Mouse (Mus musculus): ENCODE results near the gene U2af1l4.

U2af1l4 gene

DNA sequence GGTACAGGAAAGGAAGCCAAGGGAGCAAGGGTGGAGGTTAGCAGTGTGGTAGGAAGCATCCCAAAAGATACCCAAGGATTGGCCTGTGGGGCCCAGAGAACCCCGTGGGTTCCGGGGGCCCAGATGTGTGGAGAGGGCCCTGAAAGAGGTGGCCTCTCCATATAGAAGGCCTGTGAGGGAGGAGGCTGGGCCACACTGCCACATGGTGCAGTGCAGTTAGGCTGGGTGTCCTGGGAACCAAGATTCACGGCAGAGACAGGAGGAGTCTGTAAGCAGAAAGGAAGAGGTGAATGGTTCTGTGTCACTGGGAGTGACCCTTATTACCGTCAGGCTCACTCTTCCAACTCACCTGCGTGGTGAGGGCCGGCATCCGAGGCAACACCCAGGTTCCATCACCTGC, 22.5 kb upstream of the U2af1l4 start:
- H3K27me3 ChIP-seq (ENCODE audit: control insufficient read depth, insufficient read depth, low read length, poor library complexity, severe bottlenecking): no peaks in the 10 kb centered on the region
- no peak for DNase-seq (ENCODE audit: low read depth, low spot score)

DNA sequence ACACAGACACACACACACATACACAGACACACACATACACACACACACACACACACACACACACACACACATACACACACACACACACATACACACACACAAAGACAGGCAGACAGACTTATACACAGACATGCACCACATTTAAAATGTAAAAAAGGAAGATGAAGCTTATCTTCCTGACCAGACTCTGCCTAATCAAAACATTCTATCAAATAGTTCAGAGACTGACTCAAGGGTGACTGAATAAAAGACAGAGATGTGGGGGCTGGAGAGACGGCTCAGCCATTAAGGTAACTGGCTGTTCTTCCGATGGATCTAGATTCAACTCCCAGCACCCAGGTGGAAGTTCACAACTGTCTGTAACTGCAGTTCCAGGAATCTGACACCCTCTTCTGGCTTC, 18.8 kb upstream of the U2af1l4 start:
- Histone ChIP-seq H3K27me3 (ENCODE audit: control insufficient read depth, insufficient read depth, low read length, poor library complexity, severe bottlenecking) (no peaks in the 10 kb centered on the region), H3K36me3 (ENCODE audit: control insufficient read depth, insufficient read depth, low read length, poor library complexity, severe bottlenecking) (no peaks in the 10 kb centered on the region; the same call in 1 of the 2 replicates)
- no peak for DNase-seq (ENCODE audit: low read depth, low spot score)

More for the DNA sequence above, 22.5 kb upstream of the U2af1l4 start:
- no peaks in the 10 kb centered on the region; the same call in 1 of the 2 replicates for H3K36me3 ChIP-seq (ENCODE audit: control insufficient read depth, insufficient read depth, low read length, poor library complexity, severe bottlenecking)

DNA sequence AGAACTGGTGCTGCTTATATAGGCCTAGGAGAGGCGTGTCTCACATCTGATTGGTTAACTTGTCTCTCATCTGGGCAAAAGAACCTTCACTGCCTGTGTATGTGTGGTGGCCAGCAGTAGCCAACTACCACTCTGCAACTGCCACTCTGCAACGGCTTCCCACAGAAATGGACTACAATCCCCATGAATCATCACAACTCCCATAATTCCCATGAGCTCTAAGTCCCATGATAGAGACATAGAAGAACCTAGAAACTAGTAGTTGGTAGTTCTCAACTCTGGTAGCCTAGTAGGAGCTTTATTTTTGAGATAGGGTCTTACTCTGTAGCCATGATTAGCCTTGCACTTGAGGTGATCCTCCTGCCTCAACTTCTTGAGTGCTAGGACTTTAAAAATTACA, 13.2 kb upstream of the U2af1l4 start:
- no peak for DNase-seq (ENCODE audit: low read depth, low spot score)
- Histone ChIP-seq H3K36me3 (ENCODE audit: control insufficient read depth, insufficient read depth, low read length, poor library complexity, severe bottlenecking) (no peaks in the 10 kb centered on the region), H3K27me3 (ENCODE audit: control insufficient read depth, insufficient read depth, low read length, poor library complexity, severe bottlenecking) (no peaks in the 10 kb centered on the region)

DNA sequence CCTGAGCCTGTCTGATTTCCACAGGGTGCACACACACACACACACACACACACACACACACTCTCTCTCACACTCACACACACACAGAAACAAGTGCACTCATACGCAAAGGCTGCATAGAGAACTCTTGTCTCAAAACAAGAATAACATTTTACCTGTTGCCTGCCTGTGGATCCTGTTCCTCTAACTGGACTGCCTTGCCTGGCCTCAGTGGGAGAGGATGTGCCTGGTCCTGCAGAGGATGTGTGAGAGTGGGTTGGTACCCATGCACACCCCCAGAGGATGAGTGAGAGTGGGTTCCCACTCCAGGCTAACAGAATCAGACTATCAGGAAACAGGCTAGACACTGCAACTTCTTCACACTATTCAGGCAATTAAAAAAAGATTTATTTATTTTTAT, 12.5 kb upstream of the U2af1l4 start:
- Histone ChIP-seq H3K27me3 (ENCODE audit: control insufficient read depth, insufficient read depth, low read length, poor library complexity, severe bottlenecking) (no peaks in the 10 kb centered on the region), H3K36me3 (ENCODE audit: control insufficient read depth, insufficient read depth, low read length, poor library complexity, severe bottlenecking) (peaks cover 1% of the 10 kb centered on the region; the same call in 1 of the 2 replicates)
- no peak for DNase-seq (ENCODE audit: low read depth, low spot score)

DNA sequence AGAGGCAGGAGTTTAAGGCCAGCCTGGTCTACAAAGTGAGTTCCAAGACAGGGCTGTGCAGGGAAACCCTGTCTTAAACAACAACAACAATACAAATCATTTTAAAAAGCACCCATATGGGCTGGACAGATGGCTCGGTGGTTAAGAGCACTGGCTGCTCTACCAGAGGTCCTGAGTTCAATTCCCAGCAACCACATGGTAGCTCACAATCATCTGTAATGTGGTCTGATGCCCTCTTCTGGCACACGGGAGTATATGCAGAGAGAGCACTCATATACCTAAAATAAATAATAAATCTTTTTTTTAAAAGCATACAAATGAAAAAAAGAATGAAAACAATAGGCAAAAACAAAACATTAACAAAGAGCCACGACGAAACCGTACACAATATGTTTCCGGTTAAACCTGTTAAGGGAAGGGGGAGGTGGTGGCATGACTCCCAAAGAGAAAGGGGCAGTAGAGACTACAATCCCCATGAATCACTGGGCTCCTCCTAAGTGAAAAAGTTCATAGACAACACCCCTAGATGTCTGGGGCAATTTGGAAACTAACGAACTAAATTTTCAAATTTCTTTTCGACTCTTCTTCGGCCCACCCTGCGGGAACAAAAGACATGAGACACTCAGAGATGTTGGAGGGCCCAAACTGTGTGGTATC, 11.5 kb upstream of the U2af1l4 start:
- no peaks in the 10 kb centered on the region for H3K27me3 ChIP-seq (ENCODE audit: control insufficient read depth, insufficient read depth, low read length, poor library complexity, severe bottlenecking)
- peaks cover 7% of the 10 kb centered on the region; the same call in 1 of the 2 replicates for H3K36me3 ChIP-seq (ENCODE audit: control insufficient read depth, insufficient read depth, low read length, poor library complexity, severe bottlenecking)
- DNase-seq (ENCODE audit: low read depth, low spot score): peak; percentile 86

DNA sequence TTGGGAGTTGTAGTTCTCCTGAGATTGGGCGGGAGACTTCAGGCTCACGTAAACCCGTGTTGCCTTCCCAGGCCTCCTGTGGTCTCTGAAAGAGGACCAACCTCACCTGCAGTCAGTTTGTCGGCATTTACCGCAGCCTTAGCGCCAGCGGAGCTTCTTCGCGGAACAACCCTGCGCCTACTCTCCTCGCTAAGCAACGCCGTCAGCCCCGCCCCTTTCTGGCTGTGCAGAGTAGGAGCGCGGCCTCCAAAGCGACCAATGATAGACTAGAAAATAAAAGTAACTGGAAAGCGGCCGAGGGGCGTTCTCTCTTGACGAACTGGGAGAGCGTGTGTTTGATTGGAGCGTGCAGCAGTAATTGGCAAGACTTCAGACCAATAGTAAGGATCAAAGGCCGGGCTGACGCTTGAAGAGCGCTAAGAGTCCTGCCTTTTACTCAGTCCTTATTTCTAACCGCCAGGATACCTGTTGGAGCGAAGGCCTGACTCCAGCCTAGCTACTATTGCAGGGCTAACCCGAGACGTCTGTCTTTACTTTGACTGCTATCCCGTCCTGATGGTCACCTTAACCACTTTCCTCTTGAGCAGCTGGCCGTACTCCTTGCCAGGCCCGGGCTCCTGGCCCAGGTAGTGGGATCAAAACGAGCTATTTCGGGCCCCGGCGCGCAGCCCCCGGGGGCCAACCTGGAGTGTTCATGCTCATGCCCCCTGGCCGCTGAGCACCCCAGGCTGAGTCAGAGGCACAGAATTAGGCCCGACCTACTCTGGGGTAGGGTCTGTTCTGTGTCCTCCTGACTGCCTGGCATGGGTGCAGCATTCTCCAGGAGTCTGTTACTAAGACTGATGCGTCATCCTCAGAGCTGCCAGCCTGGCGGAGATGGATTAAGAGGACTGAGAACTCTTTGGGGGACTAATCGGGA, 10.7 kb upstream of the U2af1l4 start, which contains the start of the genes Hspb6 and Proser3:
Gene Hspb6 (plus strand): TSS at position 77 of the 919 bp plus-strand sequence.
Gene Proser3 (minus strand): TSS at position 198 of the 919 bp plus-strand sequence.
- H3K36me3 ChIP-seq (ENCODE audit: control insufficient read depth, insufficient read depth, low read length, poor library complexity, severe bottlenecking): peaks cover 8% of the 10 kb centered on the region; the same call in 1 of the 2 replicates
- H3K27me3 ChIP-seq (ENCODE audit: control insufficient read depth, insufficient read depth, low read length, poor library complexity, severe bottlenecking): no peaks in the 10 kb centered on the region
- peak; percentile 97 for DNase-seq (ENCODE audit: low read depth, low spot score)

DNA sequence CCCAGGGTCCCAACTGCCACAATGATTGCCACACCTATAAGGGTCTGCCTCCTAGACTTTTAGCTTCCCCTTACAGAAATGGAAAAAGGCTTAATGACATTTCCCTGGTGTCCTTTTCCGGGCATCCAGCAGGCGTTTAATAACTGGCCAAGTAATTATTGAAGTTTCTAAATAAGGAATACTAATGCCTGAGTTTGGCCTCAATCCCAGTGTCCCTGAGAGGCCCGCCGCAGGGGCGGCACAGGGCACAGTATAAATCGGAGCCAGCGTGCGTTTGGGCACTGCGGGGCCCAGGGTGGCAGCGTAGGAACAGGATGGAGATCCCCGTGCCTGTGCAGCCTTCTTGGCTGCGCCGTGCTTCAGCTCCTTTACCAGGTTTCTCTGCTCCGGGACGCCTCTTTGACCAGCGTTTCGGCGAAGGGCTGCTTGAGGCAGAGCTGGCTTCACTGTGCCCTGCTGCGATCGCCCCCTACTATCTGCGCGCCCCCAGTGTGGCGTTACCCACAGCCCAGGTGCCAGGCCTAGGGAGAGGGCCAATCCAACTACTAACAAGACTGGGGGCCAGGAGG, 10.0 kb upstream of the U2af1l4 start:
- no peak for DNase-seq (ENCODE audit: low read depth, low spot score)
- Histone ChIP-seq H3K36me3 (ENCODE audit: control insufficient read depth, insufficient read depth, low read length, poor library complexity, severe bottlenecking) (peaks cover 8% of the 10 kb centered on the region; the same call in 1 of the 2 replicates), H3K27me3 (ENCODE audit: control insufficient read depth, insufficient read depth, low read length, poor library complexity, severe bottlenecking) (no peaks in the 10 kb centered on the region)

DNA sequence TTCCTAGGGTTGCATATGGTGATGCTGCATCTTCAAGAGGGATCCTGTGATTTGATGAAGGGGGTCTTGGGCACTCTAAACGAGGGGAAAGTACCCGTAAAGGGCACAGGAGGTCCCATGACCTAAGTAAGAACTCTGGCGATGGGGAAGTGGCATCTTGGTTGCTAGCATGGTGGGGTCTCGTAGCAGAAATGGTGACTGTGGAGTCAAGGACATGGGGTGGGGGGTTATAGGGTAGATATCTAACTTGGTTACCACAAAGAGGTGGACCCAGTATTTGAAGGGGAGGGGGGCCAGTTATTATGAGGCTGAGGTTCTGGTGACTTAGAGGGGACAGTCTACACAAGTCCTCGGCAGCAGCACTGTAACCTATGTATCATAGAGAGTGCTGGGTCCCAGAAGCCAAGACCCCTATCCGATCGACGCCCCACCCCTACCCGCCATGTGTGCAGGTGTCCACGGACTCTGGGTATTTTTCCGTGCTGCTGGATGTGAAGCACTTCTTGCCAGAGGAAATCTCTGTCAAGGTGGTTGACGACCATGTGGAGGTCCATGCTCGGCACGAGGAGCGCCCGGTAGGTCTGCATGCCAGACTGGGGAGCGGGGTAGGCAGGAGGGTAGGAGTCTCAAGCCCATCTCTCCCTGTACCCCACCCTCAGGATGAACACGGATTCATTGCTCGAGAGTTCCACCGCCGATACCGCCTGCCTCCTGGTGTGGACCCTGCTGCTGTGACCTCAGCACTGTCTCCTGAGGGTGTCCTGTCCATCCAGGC, 9.1 kb upstream of the U2af1l4 start:
- Histone ChIP-seq H3K27me3 (ENCODE audit: control insufficient read depth, insufficient read depth, low read length, poor library complexity, severe bottlenecking) (no peaks in the 10 kb centered on the region), H3K36me3 (ENCODE audit: control insufficient read depth, insufficient read depth, low read length, poor library complexity, severe bottlenecking) (peaks cover 8% of the 10 kb centered on the region; the same call in 1 of the 2 replicates)
- DNase-seq (ENCODE audit: low read depth, low spot score): no peak

DNA sequence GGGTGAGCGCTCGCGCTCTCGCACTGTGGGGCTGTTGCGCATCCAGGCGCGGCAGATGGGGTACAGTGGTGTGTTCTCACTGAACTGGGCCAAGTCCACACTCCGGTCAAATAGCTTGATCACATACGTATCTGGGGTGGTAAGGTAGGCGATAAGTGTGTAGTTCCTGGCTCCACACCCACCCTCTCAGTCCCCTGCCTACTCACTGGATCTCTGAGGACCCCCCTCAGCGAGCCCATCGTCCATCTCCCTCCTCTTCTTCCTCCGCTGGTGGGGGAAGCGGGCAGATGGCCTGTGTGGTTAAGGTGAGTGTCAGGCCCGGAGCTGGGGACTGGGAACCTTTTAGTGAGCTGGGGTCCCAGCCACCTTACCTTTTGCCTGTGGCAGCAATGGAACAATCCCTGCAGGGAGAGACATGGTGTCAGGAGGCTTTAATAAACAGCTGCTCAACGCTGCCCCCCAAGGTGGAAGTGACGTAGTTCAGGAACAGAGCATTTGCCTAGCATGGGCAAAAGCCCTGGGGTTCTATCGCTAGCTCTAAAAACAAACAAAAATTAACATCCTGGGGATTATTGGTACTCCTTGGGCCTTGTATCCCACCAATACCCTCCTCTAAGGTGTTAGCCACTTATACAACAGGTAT, 6.1 kb upstream of the U2af1l4 start:
- no peaks in the 10 kb centered on the region for H3K27me3 ChIP-seq (ENCODE audit: control insufficient read depth, insufficient read depth, low read length, poor library complexity, severe bottlenecking)
- H3K36me3 ChIP-seq (ENCODE audit: control insufficient read depth, insufficient read depth, low read length, poor library complexity, severe bottlenecking): peaks cover 10% of the 10 kb centered on the region; the same call in 1 of the 2 replicates
- peak; percentile 54 for DNase-seq (ENCODE audit: low read depth, low spot score)

DNA sequence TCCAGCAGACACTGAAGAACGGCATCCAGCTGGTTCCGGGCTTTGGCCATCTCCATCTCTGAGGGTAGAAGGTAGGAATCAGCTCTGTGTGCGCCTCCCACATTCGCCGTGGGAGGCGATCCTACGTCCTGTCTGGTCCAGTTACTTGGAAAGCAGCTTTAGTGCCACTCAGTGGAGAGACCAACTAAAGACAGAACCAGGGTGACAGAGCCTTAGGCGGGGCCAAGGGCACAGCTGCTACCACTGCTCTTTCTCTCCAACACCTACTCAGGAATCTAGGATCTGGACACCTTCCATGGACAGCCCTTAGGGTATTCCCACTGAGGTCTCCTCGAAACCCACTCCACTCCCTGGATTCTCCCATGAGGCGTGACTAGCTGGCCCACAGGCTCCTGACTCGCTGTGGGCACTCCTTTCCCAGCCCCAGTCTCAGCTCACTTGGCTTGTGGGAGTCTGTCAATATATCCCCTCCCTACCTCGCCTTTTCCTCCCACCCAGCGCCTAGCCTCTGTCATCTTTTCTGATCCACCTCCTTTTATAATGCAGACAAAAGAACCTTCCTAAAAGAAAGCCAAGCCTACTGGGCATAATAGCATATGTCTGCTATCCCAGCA, 5.1 kb upstream of the U2af1l4 start:
- no peak for DNase-seq (ENCODE audit: low read depth, low spot score)
- Histone ChIP-seq H3K27me3 (ENCODE audit: control insufficient read depth, insufficient read depth, low read length, poor library complexity, severe bottlenecking) (no peaks in the 10 kb centered on the region), H3K36me3 (ENCODE audit: control insufficient read depth, insufficient read depth, low read length, poor library complexity, severe bottlenecking) (peaks cover 10% of the 10 kb centered on the region; the same call in 1 of the 2 replicates)

DNA sequence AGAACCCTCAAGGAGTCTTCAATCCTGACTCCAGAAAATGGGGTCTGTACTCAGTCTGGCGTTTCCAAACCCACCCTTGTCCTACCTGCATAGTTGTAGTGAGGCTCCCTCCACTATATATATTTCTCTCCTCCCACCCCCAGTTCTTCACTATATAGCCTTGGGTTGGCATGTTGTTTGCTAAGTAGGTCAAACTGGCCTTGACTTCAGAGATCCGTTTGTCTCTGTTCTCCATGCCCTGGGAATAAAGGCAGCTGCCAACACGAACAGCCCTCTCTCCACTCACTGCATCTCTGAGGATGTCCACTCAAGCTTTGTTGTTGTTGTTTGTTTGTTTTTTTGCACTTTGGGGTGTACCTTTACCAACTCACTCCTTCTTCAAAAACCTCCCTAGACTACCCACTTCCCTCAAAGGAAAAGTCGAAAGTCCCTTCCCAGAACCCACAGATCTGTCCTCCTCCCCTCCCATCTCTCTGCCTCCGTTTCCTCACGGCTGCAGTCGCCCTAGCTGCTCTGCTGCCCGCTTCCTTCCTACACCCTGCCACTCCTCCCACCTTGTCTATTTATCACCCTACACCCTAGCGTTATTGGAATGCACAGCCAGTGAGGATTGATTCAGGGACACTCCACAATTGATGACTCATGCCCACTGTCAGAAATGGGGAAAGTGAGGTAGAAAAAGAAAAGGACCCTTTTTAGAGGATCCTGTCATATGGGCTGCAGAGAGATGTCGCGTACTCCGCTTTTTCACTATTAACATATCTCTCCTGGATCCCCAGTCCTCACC, 4.3 kb upstream of the U2af1l4 start:
- H3K27me3 ChIP-seq (ENCODE audit: control insufficient read depth, insufficient read depth, low read length, poor library complexity, severe bottlenecking): no peaks in the 10 kb centered on the region
- H3K36me3 ChIP-seq (ENCODE audit: control insufficient read depth, insufficient read depth, low read length, poor library complexity, severe bottlenecking): peaks cover 10% of the 10 kb centered on the region; the same call in 1 of the 2 replicates
- no peak for DNase-seq (ENCODE audit: low read depth, low spot score)

DNA sequence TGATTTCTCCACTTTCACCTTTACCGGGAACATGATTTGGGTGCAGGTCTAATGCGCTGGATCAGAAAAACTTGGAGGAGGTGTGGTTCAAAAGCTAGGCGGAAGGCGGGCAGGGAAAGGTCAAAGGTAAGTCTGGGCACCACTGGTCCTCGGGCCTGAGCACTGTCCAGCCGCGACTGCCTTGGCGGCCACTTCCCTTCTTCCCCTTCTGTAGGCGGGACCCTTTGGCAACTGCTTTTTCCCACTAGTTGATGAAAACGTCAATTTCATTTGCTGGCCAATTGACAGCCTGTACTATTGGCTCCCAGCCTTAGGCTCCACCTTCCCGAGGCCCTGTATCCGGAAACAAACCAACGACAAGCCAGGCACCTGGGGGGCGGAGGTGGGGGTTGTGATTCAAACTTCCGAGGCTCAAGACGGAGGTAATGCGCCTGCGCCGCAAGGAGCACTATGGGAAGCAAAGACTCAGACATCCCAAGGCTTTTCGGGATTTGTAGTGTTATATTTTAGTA, 3.6 kb upstream of the U2af1l4 start, which contains the start of gene Lin37:
Gene Lin37 (minus strand): TSS at position 396 of the 512 bp plus-strand sequence.
- peaks cover 10% of the 10 kb centered on the region for H3K36me3 ChIP-seq (ENCODE audit: control insufficient read depth, insufficient read depth, low read length, poor library complexity, severe bottlenecking)
- no peaks in the 10 kb centered on the region for H3K27me3 ChIP-seq (ENCODE audit: control insufficient read depth, insufficient read depth, low read length, poor library complexity, severe bottlenecking)
- DNase-seq (ENCODE audit: low read depth, low spot score): peak; percentile 94

DNA sequence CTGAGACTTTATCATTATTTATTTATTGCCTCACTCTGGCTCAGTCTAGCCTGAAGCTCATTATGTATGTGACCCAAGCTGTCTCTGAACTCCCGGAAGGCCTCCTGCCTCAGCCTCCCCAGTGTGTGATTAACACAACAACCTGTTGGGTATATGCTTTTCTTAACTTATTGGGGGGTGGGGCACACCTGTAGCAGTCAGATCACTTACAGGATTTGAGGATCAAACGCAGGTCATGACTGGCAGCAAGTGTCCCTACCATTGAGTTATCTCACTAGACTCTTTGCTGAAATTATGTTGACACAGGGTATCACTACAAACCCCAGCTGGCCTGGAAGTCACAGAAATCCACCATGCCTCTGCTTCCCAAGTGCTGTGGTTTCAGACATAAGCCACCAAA, 2.8 kb upstream of the U2af1l4 start:
- H3K36me3 ChIP-seq (ENCODE audit: control insufficient read depth, insufficient read depth, low read length, poor library complexity, severe bottlenecking): peaks cover 13% of the 10 kb centered on the region
- no peak for DNase-seq (ENCODE audit: low read depth, low spot score)
- no peaks in the 10 kb centered on the region for H3K27me3 ChIP-seq (ENCODE audit: control insufficient read depth, insufficient read depth, low read length, poor library complexity, severe bottlenecking)
